Mouse (Mus musculus): ENCODE results near the gene Fosl1.
"Not testable (repeated sequence)": the region's sequence is repeated elsewhere in the genome, so short reads cannot be mapped to it uniquely, and the experiment has no call there.

The Fosl1 gene

DNA sequence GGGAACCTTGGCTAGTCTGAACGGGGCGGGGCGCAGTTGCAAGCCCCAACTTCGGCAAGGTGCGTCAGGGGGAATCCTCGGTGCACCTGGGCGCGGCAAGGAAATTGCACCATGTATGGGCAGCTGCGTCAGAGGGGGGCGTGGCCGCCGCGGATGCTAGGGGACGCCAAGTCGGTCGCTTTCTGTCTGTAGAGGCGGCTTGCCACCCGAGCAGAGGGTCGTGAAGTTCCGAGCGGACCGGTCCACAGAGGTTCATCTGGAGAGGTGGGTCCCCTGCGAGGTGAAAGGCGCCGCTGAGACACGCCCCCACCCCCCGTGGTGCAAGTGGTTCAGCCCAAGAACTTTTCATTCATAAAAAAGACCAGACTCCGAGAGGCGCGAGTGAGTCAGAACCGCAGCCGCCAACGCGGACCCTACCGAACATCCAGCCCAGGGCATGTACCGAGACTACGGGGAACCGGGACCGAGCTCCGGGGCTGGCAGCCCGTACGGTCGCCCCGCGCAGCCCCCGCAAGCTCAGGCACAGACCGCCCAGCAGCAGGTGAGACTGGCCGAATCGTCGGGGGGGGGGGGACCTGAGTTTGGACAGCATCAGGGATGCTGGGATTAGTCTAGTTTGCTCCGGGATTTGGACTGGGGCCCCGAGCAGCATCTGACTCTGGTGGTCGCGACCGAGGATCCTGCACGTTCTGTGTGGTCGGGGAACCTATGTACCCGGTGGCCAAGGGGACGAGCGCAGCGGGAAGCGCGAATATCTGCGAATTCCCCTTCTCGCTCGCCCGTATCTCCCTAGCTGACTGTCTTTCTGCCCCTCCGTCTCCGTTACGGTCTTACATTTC, at the start of gene Fosl1:
Fosl1 (plus strand) TSS at position 33 of the 839 bp plus-strand sequence.
- no peak for DNase-seq

- DNase-seq, result not testable (repeated sequence)
Measured at GRCm38 (mm10) chr19:5401073-5401472, 46.3 kb upstream of the Fosl1 start.

DNA sequence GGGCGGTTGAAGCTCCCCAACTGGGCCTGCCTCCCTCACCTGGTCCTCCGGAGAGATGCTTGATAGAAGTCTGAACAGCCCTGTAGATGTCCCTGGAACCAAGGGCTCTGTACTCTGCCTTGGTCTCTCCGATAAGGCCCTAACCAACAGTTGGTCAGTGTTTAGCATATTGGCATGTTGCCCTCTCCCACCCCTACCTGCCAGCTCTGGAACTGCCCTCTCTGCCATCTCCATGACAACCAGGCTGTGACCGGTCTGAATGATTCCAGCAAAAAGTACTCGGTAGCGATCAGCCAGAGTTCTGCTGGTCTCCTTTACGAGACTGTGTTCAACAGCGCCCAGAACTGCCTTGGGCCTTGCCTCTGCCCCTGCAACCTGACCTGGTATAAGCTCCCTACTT, 45.1 kb upstream of the Fosl1 start, which contains the start of gene Tsga10ip:
Tsga10ip (minus strand) TSS at position 234 of the 400 bp plus-strand sequence.
- no peak for DNase-seq

- no peak for DNase-seq
Measured at GRCm38 (mm10) chr19:5405924-5406323, 41.4 kb upstream of the Fosl1 start.

- DNase-seq, result peak; percentile 71
Measured at GRCm38 (mm10) chr19:5406531-5407126, 40.7 kb upstream of the Fosl1 start.

- DNase-seq, result no peak
Measured at GRCm38 (mm10) chr19:5407133-5407532, 40.2 kb upstream of the Fosl1 start.

GRCm38 (mm10) chr19:5408057-5409001, 39.0 kb upstream of the Fosl1 start:
- peak; percentile 12 for DNase-seq

DNA sequence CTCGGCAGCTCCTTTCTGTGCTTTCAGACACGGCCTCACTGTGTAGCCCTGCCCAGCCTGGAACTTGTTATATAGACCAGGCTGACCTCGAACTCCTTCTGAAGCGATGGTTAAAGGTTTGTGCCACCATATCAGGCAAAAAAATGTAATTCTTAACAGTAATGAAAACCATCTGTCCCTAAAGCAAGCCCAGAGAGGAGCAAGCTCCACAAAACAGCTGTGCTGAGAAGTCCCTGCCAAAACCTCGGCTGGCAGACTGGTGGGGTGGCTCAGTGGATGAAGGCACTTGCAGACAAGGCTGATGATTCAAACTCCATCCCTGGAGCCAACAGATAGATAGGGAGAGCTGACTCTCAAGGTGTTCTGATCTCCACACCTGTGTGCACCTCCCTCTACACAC, 38.3 kb upstream of the Fosl1 start:
- peak; percentile 38 for DNase-seq

DNA sequence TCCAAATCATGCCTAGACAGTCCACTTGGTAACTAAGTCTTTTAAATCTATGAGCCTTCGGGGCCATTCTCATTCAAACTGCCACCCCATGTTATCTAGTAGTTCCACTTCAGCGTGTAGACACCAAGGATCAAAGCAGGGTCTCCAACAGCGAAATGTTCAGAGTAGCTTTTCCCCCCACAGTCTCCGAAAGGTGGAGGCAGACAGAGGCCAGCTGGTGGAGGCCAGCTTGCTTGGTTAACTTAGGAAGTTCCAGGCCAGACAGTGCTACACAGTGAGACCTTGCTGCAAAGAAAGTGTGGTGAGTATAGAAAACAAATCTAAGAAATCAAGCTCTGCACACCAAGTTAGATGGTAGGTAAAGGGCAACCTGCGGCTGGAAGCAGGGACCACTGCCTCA, 36.7 kb upstream of the Fosl1 start:
- no peak for DNase-seq

DNA sequence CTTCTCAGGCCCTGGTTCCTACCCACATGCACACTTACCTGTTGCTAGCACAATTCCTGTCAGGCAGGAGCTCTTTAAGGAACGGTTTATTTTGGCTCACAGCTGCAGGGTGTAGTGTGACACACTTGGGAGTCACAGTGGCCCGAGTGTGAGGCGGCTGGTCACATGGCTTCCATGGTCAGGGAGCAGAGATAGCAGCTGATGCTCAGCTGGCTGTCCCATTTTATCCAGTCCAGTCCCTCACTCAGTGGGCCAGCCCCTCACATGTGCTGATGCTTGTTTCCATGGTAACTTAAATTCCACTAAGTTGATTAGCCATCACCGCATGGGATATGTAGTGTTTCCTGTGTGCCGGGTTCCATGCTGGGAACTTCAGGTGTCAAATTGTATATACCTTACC, 35.4 kb upstream of the Fosl1 start:
- DNase-seq, result no peak

GRCm38 (mm10) chr19:5413840-5414239, 33.5 kb upstream of the Fosl1 start:
- DNase-seq, result no peak

DNA sequence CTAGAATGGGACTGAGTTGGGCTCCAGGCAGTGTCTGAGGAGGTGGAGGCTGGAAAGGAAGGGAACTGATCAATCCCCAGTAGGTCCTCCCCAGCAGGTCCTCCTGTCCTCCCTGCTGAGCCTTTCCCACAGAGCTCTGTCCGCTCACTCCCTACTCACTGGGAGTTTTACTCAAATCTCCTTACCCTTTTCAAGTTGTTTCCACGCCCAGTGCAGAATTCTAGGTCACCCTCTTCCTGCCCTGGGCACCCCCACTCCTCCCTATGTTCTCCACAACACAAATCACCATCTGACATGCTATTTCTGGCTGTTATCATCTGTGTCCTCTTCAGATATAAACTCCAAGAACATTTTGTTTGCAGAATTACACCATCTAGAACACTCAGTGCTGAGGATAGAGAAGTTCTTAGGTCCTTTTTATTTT, 32.8 kb upstream of the Fosl1 start:
- DNase-seq, result peak; percentile 47

DNA sequence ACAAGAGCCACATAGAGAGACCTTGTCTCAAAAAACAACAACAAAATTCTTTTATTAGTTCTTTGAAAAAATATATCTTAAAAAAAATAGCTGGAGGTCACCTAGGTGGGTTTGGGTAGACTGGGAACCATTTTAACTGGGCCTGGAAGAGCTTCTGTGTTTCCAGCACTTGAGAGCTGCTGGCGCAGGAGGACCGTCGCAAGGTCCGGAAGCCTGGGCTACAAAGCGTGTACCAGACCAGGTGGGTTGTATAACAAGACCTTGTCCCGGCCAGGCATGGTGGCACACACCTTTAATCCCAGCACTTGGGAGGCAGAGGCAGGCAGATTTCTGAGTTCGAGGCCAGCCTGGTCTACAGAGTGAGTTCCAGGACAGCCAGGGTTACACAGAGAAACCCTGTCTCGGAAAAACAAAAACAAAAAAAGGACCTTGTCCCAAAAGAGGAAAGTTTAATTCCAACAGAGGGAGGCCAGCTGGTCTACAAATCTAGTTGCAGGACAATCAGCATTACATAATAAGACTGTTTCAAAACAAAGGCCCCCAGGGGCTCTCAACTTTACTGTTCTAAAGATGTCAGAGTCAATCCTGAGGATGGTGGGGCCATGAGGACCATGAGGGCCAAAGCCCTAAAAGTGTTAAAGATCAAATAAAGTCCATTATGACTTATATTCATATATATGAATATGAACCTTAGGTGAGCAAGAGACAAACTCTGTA, 28.4 kb upstream of the Fosl1 start:
- DNase-seq, result no peak

DNA sequence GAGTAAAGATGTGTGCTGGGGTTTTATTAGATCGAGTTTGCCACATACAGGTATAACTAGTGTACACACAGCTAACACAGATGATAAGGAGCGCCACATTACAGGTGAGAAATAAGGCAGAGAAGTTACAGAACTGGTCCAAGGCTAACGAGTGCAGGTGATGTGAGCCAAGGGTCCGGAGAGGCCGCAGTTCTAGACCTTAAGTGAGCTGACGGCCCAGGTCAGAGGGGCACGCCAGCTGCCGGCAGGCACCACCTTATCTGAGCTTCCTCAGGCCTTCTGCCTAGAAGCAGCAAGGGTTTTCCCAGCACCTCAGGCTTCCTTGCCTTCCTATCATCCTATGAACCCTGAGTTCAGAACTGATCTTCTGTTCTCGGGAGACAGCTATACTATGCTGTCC, 27.7 kb upstream of the Fosl1 start:
- no peak for DNase-seq

DNA sequence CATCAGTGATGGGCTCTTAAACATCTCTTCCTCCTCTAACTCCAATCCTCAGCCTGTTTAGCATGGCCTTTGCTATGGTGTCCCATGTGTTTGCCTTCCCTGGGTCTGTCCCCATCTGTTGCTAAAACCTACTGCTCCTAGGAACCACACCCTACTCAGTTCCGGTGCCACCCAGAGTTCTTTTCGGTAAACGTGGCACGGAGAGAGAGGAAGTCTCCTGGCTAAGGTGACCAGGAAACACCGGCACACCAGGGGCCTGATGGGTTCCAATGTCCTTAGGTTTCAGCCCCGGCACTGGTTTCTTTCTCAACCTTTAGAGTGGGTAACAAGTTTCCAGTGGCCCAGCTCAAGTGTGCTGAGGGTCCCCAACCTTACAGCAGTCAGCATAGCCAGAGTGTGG, 26.8 kb upstream of the Fosl1 start:
- DNase-seq, result no peak

DNA sequence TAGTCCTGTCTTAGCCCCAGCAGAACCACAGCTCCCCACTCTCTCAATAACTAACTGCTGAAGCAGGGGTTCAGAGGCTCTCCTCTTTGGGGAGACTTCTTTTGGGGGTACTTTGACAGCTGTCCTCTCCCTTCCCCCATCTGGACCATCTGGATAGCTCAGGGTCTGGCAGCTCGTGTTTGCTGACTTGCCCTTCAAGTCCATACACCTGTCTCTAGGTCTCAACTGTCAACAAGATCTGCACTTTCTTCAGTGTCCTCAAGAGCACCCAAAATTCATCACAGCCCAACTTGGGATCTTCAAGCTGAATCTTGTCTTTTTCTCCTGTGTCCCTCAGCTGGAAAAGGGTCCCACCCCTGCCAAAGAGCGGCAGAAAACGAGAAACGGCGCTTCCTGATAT, 25.6 kb upstream of the Fosl1 start:
- DNase-seq, result no peak

DNA sequence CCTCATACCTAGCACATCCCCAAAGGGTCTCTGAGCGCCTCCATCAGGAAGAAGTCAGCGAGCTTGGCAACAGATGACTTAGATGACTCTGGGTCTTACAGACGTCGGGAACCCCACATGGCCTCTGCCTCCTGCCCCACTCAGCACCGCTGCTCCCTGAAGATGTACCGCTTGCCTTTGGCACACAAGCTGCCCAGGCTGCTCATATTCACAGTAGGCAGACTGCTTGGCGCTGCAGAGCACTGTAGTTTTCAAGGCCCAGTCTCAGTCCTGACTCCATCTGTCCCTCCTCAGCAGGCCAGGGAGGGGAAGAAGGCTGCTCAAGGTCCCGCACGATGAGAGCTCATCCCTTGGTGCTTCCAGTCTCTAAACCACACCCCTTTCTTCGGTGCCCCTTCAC, 25.1 kb upstream of the Fosl1 start:
- peak; percentile 39 for DNase-seq

- no peak for DNase-seq
Measured at GRCm38 (mm10) chr19:5422895-5423443, 24.4 kb upstream of the Fosl1 start.

DNA sequence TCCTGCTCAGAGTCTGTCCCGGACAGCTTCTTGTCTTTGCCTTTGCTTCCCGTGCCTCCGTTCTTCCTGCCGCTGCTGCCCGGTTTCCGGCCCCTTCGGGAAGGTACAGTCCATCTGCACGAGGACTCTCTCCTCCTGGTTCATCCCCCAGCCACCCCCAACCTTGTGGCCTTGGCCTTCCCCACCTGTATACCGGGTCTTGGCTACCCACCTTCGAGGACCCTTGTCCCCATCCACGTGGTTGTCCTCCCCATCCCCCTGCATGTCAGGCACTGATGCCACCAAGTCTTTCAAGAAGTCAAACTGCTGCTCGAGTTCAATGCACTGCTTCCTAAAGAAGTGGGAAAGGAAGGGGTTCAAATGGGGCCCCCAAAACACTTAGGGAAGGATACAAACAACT, 23.8 kb upstream of the Fosl1 start:
- DNase-seq, result peak; percentile 8

- DNase-seq, result no peak
Measured at GRCm38 (mm10) chr19:5424092-5424781, 23.1 kb upstream of the Fosl1 start.
